Mouse (Mus musculus): ENCODE measurements around the gene Syn1.
A peak's percentile ranks its signal among the peaks of the same experiment; 100 is the strongest.

Syn1 gene

DNA sequence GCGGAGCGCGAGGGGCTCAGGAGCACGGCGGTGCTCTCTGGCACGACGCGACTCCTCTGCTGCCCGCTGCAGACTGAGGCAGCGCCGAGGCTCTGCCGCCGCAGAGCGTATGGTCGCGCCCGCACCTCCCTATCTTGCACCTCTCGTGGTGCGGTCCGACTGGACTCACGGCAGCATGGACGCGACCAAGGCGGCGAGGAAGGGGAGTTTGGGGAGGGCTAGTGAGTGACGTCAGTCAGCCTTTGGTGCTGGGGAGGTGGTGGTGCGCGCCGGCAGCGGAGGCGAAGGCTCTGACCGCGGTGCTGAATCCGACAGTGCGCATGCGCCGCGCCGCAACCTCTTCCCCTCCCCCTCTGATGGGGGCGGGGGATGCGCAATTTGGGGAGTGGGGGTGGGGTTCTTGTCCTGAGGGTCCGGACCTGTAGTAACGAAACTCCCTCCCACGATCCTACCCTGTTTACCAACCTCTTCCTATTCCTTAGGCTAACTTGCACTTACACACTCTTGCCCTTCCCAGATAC is at the start of gene Syn1:
Gene Syn1 (minus strand): TSS at position 161 of the 521 bp plus-strand sequence.
- peak; percentile 40 to 56 for DNase-seq (ENCODE audit: low spot score in 2 of 2)

DNA sequence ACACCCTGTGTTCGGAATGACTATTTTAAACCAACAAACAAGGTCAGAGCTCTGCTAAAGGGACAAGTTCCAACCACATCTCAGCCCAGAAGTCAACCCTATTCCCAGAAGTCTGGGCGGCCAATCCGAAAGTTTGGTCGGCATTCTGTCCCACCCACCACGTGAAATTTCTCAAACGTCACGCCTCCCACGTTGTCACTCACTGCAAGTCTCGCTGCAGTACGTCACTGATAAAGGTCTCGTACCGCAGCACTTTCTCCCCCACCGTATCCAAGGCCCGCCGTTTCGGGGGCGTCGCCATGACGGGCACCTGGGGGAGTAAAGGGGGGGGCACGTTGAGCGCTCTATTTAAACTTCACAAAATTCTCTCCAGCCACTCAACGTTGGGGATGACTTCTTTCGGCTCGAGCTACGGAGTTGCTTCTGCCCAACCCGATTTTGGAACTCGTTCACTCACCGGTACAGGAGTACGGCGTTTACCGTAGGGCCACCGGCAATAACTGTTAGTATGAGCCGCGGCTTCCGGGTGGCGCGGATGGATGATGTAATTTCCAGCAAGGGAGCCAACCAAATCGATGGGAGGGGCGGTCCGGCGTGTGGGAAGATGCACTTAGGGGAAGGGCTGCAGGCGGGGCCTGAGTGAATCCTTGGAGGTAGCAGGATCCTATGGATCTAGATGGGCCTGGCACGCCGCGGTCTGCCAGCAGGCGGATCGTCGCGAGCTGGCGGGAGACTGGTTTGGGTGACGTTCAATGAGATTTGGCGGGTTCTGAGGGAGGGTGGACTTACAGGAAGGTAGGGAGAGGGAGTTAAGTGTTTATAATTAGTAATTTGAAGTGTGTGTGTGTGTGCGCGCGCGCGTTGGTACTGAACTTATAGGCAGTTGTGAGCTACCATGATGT is 40.9 kb upstream of the Syn1 start, which contains the start of gene Uxt:
Gene Uxt (minus strand): TSS at position 541 of the 902 bp plus-strand sequence.
- DNase-seq (ENCODE audit: low spot score in 2 of 2), result peak; percentile 81 to 88

DNA sequence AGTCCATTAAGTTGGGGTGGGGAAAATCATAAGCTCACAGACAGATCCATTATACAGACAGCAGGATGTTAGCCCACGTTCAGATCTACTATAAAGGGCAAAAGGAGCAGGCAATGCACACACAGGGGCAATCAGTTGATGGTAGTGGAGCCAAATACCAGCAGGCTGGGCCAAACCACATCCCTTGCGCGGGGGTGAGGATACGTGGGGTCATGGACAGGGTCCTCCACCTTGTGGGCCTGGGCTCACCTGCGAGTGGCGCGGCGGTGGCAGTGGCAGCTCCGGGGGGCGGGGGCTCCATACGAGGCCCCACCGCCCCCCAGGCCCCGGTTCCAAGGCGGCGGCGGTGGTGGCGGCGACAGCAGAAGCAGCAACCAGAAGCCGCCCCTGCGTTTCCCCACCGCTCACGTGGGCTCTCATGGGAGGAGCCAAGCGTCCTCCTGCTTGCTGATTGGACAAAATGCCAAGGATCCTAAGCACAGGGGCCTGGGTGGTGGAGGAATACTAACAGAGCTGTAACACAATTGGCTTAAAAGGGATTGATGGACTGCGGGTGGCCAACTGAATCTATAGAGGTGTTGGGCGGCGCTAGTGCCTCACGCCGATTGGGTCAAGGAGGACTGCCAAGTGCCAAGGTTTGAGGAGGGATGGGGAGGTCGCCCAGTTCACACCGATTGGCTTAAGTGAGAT is 29.5 kb upstream of the Syn1 start, which contains the start of gene Elk1:
Gene Elk1 (minus strand): TSS at position 418 of the 690 bp plus-strand sequence.
- peak; percentile 87 to 92 for DNase-seq (ENCODE audit: low spot score in 2 of 2)

DNA sequence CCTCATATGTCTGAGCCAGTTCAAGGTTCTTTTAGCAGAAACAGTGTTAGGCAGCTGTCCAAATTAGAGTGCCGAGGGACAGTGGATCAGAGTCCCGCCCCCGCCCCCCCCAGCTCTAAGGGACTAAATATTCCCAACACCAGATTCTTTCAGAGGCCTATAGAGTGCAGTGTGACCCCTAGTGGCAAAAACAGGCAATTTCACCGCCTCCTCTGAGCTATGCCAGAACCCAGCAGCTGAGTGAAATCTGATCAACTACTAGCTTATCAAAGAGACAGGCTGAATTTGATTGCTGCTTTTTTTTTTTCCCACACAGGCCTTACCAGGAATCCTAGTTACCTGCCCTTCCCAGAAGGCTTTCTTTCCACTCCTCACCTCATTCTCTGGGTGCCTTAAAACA is 25.3 kb upstream of the Syn1 start:
- DNase-seq (ENCODE audit: low spot score in 2 of 2), result peak in 1 of 2 experiments; percentile 32

DNA sequence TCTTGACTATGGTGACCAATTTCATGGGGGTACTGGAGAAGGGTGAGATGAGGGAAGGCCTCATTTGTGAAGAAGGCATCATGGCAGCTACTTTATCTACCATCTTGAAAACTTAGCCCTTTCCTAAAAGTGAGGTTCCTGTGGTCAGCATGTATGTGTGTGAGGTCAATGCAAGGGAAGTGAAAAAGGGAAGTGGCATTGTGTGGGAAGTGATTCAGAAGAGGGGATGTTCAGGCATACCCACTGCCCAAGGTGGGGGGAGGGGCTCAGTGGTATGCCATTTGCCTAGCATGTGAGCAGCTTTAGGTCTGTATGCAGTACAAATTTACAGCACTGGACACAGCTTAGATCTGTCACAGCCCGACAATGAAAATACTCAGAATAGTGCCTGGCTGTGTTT is 11.2 kb upstream of the Syn1 start:
- DNase-seq (ENCODE audit: low spot score in 2 of 2), result peak; percentile 14 to 37

DNA sequence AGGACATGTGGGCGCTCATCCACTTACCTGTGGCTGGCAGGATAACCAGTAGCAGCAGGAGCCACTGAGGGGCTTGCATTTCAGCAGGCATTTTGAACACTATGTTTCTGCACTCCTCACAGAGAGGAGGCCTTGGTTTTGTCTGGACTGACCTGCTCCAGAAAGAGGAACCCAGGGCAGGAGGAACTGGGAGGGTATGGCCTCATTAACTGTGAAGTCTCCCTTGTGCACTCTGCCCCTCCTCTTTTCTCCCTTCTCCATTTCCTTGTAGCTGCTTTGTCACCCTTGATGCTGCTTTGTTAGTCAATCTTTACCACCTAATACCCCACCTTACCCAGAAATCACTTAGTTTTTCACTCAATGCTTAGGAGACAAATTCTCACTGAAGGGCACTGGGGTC is 10.6 kb upstream of the Syn1 start, which contains the start of gene Cfp:
Gene Cfp (minus strand): TSS at position 192 of the 400 bp plus-strand sequence.
- DNase-seq (ENCODE audit: low spot score in 2 of 2), result no peak

DNA sequence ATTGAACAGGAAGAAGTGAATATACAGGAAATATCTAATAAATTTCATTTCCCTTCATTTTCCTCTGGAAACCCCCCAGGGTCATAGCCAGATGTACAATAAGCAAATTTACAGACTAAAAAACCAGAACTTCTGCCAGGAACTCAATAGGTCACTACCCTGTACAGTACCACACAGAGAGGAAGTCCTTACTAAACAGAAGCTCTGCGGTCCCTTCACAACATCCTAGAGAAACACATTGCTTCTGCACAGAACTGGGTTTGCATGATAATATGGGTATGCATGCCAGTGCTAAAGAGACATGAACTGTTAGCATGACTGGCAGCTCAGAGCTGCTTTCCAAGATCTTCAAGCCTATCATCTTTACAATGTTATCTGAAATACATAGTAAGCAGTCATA is 9.1 kb upstream of the Syn1 start:
- peak in 1 of 2 experiments; percentile 12 for DNase-seq (ENCODE audit: low spot score in 2 of 2)

DNA sequence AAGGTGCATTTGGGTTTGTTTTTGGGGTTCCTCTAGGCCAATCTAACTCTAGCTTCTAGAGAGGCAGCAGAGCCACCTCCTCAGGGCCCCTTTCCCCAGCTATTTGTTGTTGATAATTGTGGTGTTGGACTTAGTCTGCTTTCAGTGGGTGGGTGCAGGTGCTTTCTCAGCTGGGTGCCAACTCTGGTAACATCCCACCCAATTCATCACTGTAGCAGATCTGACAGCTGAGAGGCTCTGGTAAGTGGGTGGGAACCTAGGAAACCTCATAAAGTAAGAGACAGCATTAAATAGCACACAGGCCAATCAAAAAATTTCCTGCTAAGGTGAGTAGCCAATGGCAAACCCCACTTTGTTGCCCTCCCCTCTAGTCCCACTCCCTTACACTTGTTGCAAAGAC is 4.2 kb upstream of the Syn1 start:
- DNase-seq (ENCODE audit: low spot score in 2 of 2), result no peak

DNA sequence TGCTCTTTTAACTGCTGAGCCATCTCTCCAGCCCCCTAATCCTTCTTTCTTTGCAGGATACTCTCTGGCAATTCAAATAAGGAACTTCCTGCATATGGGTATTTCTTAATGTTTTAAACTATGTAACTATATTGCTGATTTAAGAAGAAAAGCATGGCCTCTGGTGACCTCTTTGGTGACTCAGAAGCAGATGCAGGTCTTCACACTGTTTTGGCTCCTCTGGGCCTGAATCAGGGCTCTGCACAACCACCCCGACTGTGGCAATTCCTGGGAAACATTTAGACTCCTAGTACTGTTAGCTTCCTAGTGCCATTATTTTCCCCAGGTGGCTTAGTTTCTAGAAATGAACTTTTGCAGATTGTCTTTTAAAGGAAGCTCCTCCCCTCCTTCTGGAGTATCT is 2.7 kb upstream of the Syn1 start:
- no peak for DNase-seq (ENCODE audit: low spot score in 2 of 2)

DNA sequence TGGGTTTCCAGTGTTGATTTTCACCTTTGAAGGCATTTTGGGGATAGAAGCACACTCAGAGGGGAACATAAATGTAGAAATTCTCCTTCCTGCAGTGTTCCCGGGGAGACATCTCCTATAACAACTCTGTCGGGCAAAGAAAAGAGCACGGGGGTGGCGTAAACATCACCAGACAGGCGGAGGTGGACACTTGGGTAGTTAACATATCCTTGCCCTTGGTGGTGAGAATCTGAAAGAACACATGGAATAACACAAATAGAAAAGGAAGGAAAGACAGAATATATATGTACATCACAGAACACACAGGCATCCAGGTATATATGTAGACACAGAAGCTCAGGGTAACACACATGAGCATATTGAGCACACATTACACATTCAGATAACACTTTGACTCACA is 562 bp upstream of the Syn1 start:
- DNase-seq (ENCODE audit: low spot score in 2 of 2), result no peak

DNA sequence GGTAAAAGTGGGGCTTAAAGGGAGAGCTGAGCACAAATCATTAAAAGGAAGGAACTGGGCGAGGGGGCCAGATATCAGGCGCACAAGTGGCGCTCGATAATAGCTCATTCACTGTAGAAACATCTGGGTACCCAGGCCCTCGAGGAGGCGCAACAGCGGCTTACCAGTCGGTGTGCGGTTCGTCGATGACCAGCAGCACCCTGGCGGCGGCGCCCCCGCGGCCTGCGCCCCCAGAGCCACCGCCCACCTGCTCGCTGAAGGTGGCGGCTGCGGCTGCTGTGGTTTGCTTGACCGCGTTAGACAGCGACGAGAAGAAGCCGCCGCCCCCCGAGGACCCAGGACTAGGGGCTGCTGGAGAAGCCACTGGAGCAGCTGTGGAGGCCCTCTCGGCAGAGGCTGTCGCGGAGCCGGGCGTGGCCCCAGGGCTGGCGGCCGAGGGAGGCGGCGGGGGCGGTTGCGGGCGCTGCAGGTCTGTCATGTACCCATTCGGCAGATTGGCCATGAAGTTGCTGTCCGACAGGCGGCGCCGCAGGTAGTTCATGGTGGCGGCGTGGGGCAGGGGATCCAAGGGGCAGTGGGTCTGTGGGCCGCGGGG is 458 bp downstream of the Syn1 start:
- no peak for DNase-seq (ENCODE audit: low spot score in 2 of 2)

DNA sequence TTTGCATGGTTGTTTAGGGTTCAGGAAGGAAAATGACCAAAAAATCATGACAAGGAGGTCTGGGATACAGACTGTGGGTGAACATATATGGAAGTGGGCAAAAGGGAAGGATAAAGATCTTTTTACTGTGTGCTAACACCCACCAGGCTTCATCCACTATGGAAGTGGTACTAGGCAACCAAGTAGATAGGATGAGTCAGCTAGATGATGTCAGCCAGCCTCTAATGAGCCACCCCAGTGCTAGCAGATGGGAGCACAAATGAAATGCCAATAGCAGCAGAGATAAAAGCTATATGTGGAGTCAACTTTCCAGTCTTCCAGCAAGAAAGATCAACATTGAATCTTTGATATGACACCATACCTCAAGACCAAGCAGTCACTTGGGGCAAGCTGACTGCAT is 5.7 kb downstream of the Syn1 start:
- no peak for DNase-seq (ENCODE audit: low spot score in 2 of 2)

DNA sequence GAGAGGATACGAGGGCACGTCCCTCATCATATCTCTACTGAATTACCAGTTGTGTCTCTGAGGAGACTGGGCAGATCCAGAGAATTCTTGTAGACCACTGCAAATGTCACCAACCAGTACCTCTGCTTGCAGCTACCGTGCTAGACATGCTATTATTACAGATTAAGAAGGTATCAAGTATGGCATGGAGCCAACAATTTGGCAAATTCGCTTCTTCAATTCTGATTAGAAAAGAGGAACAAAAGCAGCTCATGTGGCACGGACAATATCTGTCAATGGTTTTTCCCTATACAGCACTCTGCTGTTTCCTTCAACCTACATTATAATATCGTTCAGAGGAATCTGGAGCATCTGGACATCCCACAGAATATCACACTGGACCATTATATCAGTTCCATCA is 7.1 kb downstream of the Syn1 start:
- DNase-seq (ENCODE audit: low spot score in 2 of 2), result no peak

DNA sequence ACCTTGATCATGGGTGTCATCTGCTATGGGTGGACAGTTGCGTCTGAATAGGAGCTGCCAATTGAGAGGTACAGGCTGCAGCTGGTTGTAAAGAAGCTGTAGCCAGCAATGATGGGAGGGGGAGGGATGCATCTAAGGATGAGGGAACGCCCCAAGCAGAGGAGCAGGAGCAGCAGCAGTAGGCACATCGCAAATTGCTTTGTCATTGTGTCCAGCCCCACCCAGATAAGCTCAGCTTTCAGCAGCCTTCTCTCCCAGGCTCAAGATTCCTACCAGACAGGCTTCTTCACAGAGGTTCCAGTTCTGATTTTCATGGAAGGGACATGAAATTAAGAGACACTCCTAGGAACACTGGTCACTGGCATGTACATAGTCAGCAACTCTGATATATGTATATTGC is 10.7 kb downstream of the Syn1 start:
- no peak for DNase-seq (ENCODE audit: low spot score in 2 of 2)

DNA sequence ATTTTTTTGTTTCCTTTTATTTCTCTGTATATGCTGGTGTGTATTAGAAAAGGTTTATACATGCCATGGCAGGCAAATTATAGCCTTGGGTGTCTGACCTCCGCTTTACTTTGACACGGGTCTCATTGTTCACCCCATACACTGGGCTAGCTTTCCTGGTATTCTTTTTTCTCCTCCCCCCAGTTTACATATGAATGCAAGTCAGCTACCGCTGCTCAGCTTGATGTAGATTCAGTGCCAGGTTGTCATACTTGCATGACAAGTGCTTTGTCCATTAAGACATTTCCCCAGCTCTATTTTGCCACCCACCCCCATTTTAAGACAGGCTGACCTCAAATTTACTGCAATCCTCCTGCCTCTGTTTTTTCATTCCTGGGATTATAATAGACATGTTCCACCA is 45.6 kb downstream of the Syn1 start:
- DNase-seq (ENCODE audit: low spot score in 2 of 2), result no peak

DNA sequence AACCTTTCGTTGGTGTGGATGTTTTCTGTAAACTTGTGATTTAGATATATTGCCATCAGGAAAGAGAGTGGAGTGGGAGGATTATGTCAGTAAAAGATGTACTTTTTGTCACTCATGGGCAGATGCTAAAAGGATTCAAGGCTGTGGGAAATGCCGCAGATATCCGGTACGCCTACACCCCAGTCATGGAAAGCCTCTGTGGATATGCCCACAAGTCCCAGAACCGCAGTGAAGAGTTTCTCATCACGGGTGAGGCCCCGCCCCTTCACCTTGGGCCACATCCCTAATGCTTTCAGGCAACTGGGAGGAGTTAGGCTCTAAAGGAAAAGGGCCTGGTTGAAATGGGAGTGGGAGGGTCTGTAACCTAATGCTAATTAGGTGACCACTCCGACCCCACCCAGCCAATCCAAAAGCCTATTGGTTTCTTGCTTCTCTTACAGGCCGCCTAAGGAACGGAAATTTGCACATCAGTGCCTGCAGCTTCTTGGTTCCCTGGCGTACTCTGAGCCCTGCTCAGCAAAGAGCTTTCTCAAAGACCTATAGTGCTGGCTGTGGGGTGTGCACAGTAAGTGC is 47.8 kb downstream of the Syn1 start:
- DNase-seq (ENCODE audit: low spot score in 2 of 2), result no peak

DNA sequence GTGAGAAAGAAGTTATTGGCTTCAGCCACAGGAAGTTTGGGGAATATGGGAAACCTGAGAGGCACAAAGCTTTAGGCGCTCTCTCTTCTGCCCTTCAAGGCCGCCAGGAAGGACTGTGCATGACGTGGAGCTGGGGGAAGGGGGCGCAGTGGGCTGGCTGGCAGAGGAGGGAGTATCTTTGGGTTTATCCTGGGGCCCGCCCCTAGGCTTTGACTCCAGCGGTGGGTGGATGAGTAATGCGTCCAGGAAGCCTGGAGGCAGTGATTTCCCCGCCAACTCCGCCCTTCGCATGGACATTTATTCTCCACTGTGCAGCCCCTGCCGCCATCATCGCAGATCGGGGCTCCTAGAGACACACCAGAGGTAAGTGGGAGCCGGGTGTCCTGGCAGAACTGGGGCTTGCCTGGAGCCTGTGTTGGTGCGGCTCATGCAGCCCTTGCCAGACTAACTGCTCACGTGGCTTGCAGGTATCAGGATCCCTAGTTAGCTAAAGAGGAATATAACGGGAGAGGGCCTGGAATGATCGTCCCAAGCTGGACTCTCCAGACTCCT is 50.8 kb downstream of the Syn1 start, which contains the start of gene Timp1:
Gene Timp1 (plus strand): TSS at position 205 of the 552 bp plus-strand sequence.
- peak; percentile 15 to 19 for DNase-seq (ENCODE audit: low spot score in 2 of 2)

DNA sequence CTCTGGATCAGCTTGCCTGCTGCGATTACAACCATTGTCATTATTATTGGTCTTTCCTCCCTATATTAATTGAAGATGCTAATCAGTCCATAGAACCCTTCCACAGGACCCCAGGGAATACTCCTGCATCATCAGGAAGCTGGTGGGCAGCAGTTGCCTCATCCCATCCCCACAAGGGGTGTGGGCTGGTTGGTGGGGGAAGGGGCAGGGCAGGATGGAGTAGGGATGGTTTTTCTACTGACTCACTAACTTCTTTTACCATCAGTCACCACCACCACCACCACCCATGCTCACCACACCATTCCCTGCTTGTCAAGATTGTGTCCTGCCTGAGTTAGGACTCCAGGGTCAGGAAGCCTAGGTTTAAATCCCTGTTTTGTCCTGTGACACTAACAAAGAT is 51.6 kb downstream of the Syn1 start:
- no peak for DNase-seq (ENCODE audit: low spot score in 2 of 2)

DNA sequence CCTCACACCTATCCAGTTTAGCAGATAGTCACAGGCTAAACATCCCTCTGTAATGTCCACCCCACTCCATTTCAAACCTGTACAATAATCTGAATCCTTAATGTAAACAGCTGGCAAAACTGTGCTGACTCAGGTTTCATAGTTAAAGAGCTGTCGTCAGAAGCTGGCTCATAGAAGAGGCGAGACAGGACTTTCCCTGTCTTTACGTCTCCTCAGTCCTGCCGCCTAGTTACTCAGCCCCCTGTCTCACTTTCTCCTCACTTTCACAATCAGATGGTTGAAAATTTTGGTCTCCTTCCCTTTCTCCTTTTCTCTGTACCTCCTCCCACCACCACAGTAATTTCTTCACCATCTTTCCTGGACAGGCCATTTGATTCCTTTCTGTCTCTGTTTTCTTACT is 52.7 kb downstream of the Syn1 start:
- no peak for DNase-seq (ENCODE audit: low spot score in 2 of 2)

DNA sequence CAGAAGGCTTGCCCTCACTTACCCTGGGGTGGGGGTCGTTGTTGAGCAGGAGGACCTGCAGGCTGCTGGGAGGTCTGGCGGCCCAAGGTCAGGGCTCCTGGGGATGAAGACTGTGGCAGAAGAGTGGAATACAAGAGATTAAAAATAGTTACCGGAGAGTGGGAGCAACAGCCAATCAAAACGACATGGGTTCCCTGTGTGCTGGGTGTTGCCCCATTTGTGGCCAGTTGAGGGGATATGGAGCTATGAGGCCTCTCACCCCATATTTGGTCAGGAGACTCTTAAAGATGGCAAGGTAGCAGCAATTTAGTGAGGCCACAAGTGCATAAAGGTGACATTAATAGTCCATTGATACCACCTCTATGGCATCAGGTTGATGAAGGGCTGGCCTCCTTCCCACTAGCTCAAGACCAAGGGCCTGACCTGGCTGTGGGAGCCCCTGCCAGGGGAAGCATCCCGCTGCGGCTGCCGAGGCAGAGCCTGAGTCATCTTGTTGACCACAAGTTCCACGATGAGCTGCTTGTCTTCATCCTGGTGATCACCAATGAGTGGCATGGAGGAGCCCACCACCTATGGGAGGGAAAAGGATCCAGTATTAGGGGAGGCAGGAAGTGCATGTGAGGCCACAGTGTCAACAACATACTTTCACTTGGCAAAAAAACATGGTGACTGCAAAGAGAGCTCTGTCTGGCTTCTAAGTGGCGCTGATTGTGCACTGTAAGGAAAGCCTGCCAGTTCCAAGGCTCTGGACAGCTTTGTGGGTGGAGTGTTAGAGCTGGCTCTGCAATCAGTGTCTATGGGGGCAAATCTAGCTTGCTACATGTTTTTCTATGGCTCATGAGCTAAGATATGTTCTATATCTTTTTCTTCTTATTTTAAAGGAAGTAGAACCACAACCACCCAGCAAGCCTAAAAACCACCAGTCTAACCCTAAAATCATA is 57.4 kb downstream of the Syn1 start:
- DNase-seq (ENCODE audit: low spot score in 2 of 2), result peak; percentile 9 to 10

All from heart, adult 9 months (tissue).